Comparison of ENCODE assay signal across 8 mouse cellular contexts in genomic region chr11:117319543-117320335, GRCm38 (mm10).
DNase-seq lines count a peak whose midpoint lies in the region; ATAC-seq and TF ChIP-seq lines count a peak whose summit lies in the region.

No protein-coding gene starts in this region.

- peaks cover 87% of the 10 kb centered on the region for H3K4me1 ChIP-seq in intestine, embryonic 16.5 days (ENCODE audit: control insufficient read depth, insufficient read depth, low read length)
- H3K4me1 ChIP-seq in stomach, embryonic 14.5 days (ENCODE audit: control insufficient read depth, insufficient read depth, low read length), result peaks cover 72% of the 10 kb centered on the region

- 0 out of 2 replicates have a peak overlapping the region, but pooled peaks have one; percentile 20 for H3K4me2 ChIP-seq in intestine, embryonic 16.5 days (ENCODE audit: low read depth, low read length)
- no peak overlapping the region; the same call in 1 of the 2 replicates for H3K4me2 ChIP-seq in stomach, embryonic 14.5 days (replicated peaks; ENCODE audit: low read depth, low read length)

- WGBS in intestine, embryonic 16.5 days, result 24% methylated on average over 15 of the region's 15 CpGs
- 17% methylated on average over 15 of the region's 15 CpGs for WGBS in stomach, embryonic 14.5 days

- no peak for DNase-seq in layer of hippocampus, adult 2 months (ENCODE audit: low spot score in 2 of 2)
- no peak for DNase-seq in layer of hippocampus, adult 9-11 months
- peak; percentile 69 for DNase-seq in forelimb bud, embryonic 11.5 days (ENCODE audit: low read depth, low spot score)
- no peak for DNase-seq in layer of hippocampus, adult 18-20 months (ENCODE audit: low spot score in 2 of 2)
- DNase-seq in frontal cortex, adult 2 months (ENCODE audit: extremely low spot score in 1 of 2, low spot score in 1 of 2), result no peak

- TF ChIP-seq CTCF in layer of hippocampus, adult 2 months (conservative IDR thresholded peaks at IDR 0.05), result no peak

- H3K27me3 ChIP-seq in intestine, embryonic 16.5 days (replicated peaks; ENCODE audit: control insufficient read depth, insufficient read depth, low read length), result no peaks in the 10 kb centered on the region
- no peaks in the 10 kb centered on the region for H3K27me3 ChIP-seq in stomach, embryonic 14.5 days (ENCODE audit: control insufficient read depth, insufficient read depth, low read length)

- ATAC-seq in intestine, embryonic 16.5 days, result peak; percentile 80
- ATAC-seq in megakaryocyte progenitor cell, adult 5-6 weeks (replicated peaks; ENCODE audit: poor library complexity), result peak; percentile 40
- peak; percentile 68; the same call in 1 of the 2 replicates for ATAC-seq in stomach, embryonic 14.5 days (ENCODE audit: insufficient number of reproducible peaks, insufficient read depth, low FRiP score, low read depth)

- no peaks in the 10 kb centered on the region for H3K9me3 ChIP-seq in intestine, embryonic 16.5 days (ENCODE audit: control insufficient read depth, low read length)
- no peaks in the 10 kb centered on the region for H3K9me3 ChIP-seq in stomach, embryonic 14.5 days (ENCODE audit: control insufficient read depth, low read depth, low read length)

- H3K9ac ChIP-seq in intestine, embryonic 16.5 days (ENCODE audit: low read depth, low read length), result peak overlapping the region; percentile 34; the same call in 1 of the 2 replicates
- no peak overlapping the region for H3K9ac ChIP-seq in stomach, embryonic 14.5 days (replicated peaks; ENCODE audit: low read depth, low read length)

- no peak overlapping the region for H3K4me3 ChIP-seq in layer of hippocampus, adult 2 months
- H3K4me3 ChIP-seq in intestine, embryonic 16.5 days (ENCODE audit: low read length), result no peak overlapping the region
- no peak overlapping the region for H3K4me3 ChIP-seq in stomach, embryonic 14.5 days (ENCODE audit: low read depth, low read length)

- no peaks in the 10 kb centered on the region for H3K36me3 ChIP-seq in intestine, embryonic 16.5 days (ENCODE audit: control insufficient read depth, insufficient read depth, low read length)
- no peaks in the 10 kb centered on the region for H3K36me3 ChIP-seq in stomach, embryonic 14.5 days (ENCODE audit: control insufficient read depth, insufficient read depth, low read length)

- peak overlapping the region; percentile 39; the same call in 1 of the 2 replicates for H3K27ac ChIP-seq in layer of hippocampus, adult 2 months
- peak overlapping the region; percentile 87 for H3K27ac ChIP-seq in intestine, embryonic 16.5 days (ENCODE audit: low read length)
- peak overlapping the region; percentile 90 for H3K27ac ChIP-seq in stomach, embryonic 14.5 days (ENCODE audit: low read length)

Comparison
In these comparisons a context has a peak if more than half of its experiments do, and no peak if none do; other contexts are left out.
1. H3K27ac ChIP-seq: peak in every context shown above with its lines; median percentile 90 in stomach, embryonic 14.5 days; 87 in intestine, embryonic 16.5 days; 39 in layer of hippocampus, adult 2 months.